14 mouse cellular contexts compared by ENCODE assay signal in genomic region chr5:50050037-50050436, GRCm38 (mm10). TPM values are rescaled to one million over a fixed set of nuclear protein-coding genes. Genes with fewer than 3 reads are reported as not detected.
DNase-seq lines count a peak whose midpoint lies in the region; ATAC-seq lines count a peak whose summit lies in the region.
"Had no signal": no experiment of that assay in that cellular context is flagged by ENCODE, and none has a peak within 500 bp of the region (broad histone marks: within the 10 kb centered on the region; RNA-seq: fewer than 3 reads in every experiment).

No protein-coding gene starts in this region.

- peak; percentile 48 for DNase-seq in intestine, embryonic 14.5 days (ENCODE audit: low spot score)
- DNase-seq in layer of hippocampus, adult 8-10 months (ENCODE audit: low spot score in 2 of 2), result no peak
- no peak for DNase-seq in gastrocnemius, postnatal 36 days
- DNase-seq: kidney, adult 11 months; kidney, postnatal 36 days; right cerebral cortex, postnatal 25 days had no signal

- H3K4me1 ChIP-seq in intestine, embryonic 14.5 days (replicated peaks; ENCODE audit: control insufficient read depth, insufficient read depth, low read length), result peaks cover 21% of the 10 kb centered on the region; the same call in 1 of the 2 replicates
- peaks cover 14% of the 10 kb centered on the region; the same call in 1 of the 2 replicates for H3K4me1 ChIP-seq in intestine, embryonic 15.5 days (replicated peaks)
- H3K4me1 ChIP-seq in neural tube, embryonic 12.5 days, result peaks cover 28% of the 10 kb centered on the region
- H3K4me1 ChIP-seq in neural tube, embryonic 15.5 days, result peaks cover 21% of the 10 kb centered on the region
- H3K4me1 ChIP-seq in forebrain, embryonic 16.5 days (replicated peaks; ENCODE audit: control insufficient read depth, insufficient read depth, low read length), result peaks cover 20% of the 10 kb centered on the region

- H3K4me3 ChIP-seq in intestine, embryonic 14.5 days (ENCODE audit: low read depth, low read length), result no peak overlapping the region
- H3K4me3 ChIP-seq in intestine, embryonic 15.5 days (replicated peaks), result no peak overlapping the region
- H3K4me3 ChIP-seq in neural tube, embryonic 12.5 days, result no peak overlapping the region
- H3K4me3 ChIP-seq in neural tube, embryonic 15.5 days (replicated peaks), result no peak overlapping the region
- H3K4me3 ChIP-seq in forebrain, embryonic 16.5 days (replicated peaks; ENCODE audit: low read length), result no peak overlapping the region
- H3K4me3 ChIP-seq: limb, embryonic 15.5 days had no signal

- H3K9ac ChIP-seq in intestine, embryonic 14.5 days (ENCODE audit: low read length), result no peak overlapping the region
- H3K9ac ChIP-seq in intestine, embryonic 15.5 days, result no peak overlapping the region
- no peak overlapping the region for H3K9ac ChIP-seq in neural tube, embryonic 12.5 days
- no peak overlapping the region for H3K9ac ChIP-seq in neural tube, embryonic 15.5 days (replicated peaks)
- no peak overlapping the region for H3K9ac ChIP-seq in forebrain, embryonic 16.5 days (replicated peaks; ENCODE audit: low read depth, low read length)
- H3K9ac ChIP-seq: limb, embryonic 15.5 days had no signal

- no peak for ATAC-seq in intestine, embryonic 14.5 days (replicated peaks; ENCODE audit: low FRiP score, low TSS enrichment, low read depth)
- no peak for ATAC-seq in intestine, embryonic 15.5 days
- peak; percentile 54 for ATAC-seq in neural tube, embryonic 12.5 days (ENCODE audit: low FRiP score, low read depth)
- no peak for ATAC-seq in neural tube, embryonic 15.5 days (ENCODE audit: low FRiP score)
- ATAC-seq in forebrain, embryonic 16.5 days, result peak; percentile 34; the same call in 1 of the 2 replicates
- ATAC-seq: CD4-positive, CD25-positive, alpha-beta regulatory T cell, adult 4 months had no signal

- 41% methylated on average over 3 of the region's 3 CpGs for WGBS in intestine, embryonic 14.5 days
- WGBS in intestine, embryonic 15.5 days, result 41% methylated on average over 3 of the region's 3 CpGs
- WGBS in neural tube, embryonic 12.5 days, result 28% methylated on average over 3 of the region's 3 CpGs
- WGBS in neural tube, embryonic 15.5 days, result 23% methylated on average over 3 of the region's 3 CpGs
- WGBS in forebrain, embryonic 16.5 days, result 25% methylated on average over 3 of the region's 3 CpGs

- H3K9me3 ChIP-seq in intestine, embryonic 14.5 days (ENCODE audit: control insufficient read depth, low read length), result no peaks in the 10 kb centered on the region
- no peaks in the 10 kb centered on the region for H3K9me3 ChIP-seq in intestine, embryonic 15.5 days
- no peaks in the 10 kb centered on the region for H3K9me3 ChIP-seq in neural tube, embryonic 12.5 days
- no peaks in the 10 kb centered on the region for H3K9me3 ChIP-seq in neural tube, embryonic 15.5 days (replicated peaks)
- no peaks in the 10 kb centered on the region for H3K9me3 ChIP-seq in forebrain, embryonic 16.5 days (ENCODE audit: control insufficient read depth, low read length)
- H3K9me3 ChIP-seq: limb, embryonic 15.5 days had no signal

- no peaks in the 10 kb centered on the region for H3K27me3 ChIP-seq in intestine, embryonic 14.5 days (replicated peaks; ENCODE audit: control insufficient read depth, insufficient read depth, low read length)
- no peaks in the 10 kb centered on the region for H3K27me3 ChIP-seq in intestine, embryonic 15.5 days (replicated peaks)
- no peaks in the 10 kb centered on the region for H3K27me3 ChIP-seq in neural tube, embryonic 12.5 days (replicated peaks)
- H3K27me3 ChIP-seq in neural tube, embryonic 15.5 days (replicated peaks), result no peaks in the 10 kb centered on the region
- no peaks in the 10 kb centered on the region for H3K27me3 ChIP-seq in forebrain, embryonic 16.5 days (replicated peaks; ENCODE audit: control insufficient read depth, insufficient read depth, low read length)
- H3K27me3 ChIP-seq: limb, embryonic 15.5 days had no signal

- H3K27ac ChIP-seq in intestine, embryonic 14.5 days (ENCODE audit: low read depth), result no peak overlapping the region
- no peak overlapping the region for H3K27ac ChIP-seq in intestine, embryonic 15.5 days
- no peak overlapping the region for H3K27ac ChIP-seq in neural tube, embryonic 12.5 days
- H3K27ac ChIP-seq in neural tube, embryonic 15.5 days (replicated peaks), result no peak overlapping the region
- no peak overlapping the region for H3K27ac ChIP-seq in forebrain, embryonic 16.5 days (ENCODE audit: low read length)
- H3K27ac ChIP-seq: limb, embryonic 15.5 days had no signal

- H3K36me3 ChIP-seq in intestine, embryonic 14.5 days (ENCODE audit: control insufficient read depth, insufficient read depth, low read length), result 0 out of 2 replicates have a peak, but pooled peaks cover 3% of the 10 kb centered on the region
- H3K36me3 ChIP-seq in intestine, embryonic 15.5 days, result no peaks in the 10 kb centered on the region
- H3K36me3 ChIP-seq in neural tube, embryonic 12.5 days, result no peaks in the 10 kb centered on the region
- H3K36me3 ChIP-seq in neural tube, embryonic 15.5 days, result no peaks in the 10 kb centered on the region
- H3K36me3 ChIP-seq in forebrain, embryonic 16.5 days (ENCODE audit: control insufficient read depth, insufficient read depth), result no peaks in the 10 kb centered on the region
- H3K36me3 ChIP-seq: G1E had no signal

- intact Hi-C loops in gastrocnemius, postnatal 36 days (cut with DNase I), result no loop called here

- H3K4me2 ChIP-seq in intestine, embryonic 14.5 days (ENCODE audit: low read length), result no peak overlapping the region
- H3K4me2 ChIP-seq in intestine, embryonic 15.5 days (replicated peaks), result no peak overlapping the region
- no peak overlapping the region for H3K4me2 ChIP-seq in neural tube, embryonic 12.5 days (replicated peaks)
- no peak overlapping the region for H3K4me2 ChIP-seq in neural tube, embryonic 15.5 days
- no peak overlapping the region for H3K4me2 ChIP-seq in forebrain, embryonic 16.5 days (ENCODE audit: low read length)
- H3K4me2 ChIP-seq: heart, embryonic 11.5 days; limb, embryonic 15.5 days had no signal

RNA-seq across cellular contexts. Expression of gene Adgra3, which starts 8.8 kb away (rescaled TPM):
- 32.8 and 34.9 TPM in 2 replicates for polyA plus RNA-seq in intestine, embryonic 14.5 days (2014; fragmentation: Nextera tagmentation; extraction: Ambion mirVana)
- polyA plus RNA-seq in intestine, embryonic 15.5 days (2015; fragmentation: Nextera tagmentation; extraction: Ambion mirVana), result 19.3 and 19.4 TPM in 2 replicates
- polyA plus RNA-seq in neural tube, embryonic 12.5 days (2016; fragmentation: Nextera tagmentation; extraction: Ambion mirVana), result 38.3 and 45.4 TPM in 2 replicates
- polyA plus RNA-seq in neural tube, embryonic 15.5 days (2015; fragmentation: Nextera tagmentation; extraction: Ambion mirVana), result 12.1 and 13.8 TPM in 2 replicates
- polyA plus RNA-seq in forebrain, embryonic 16.5 days (2015; fragmentation: Nextera tagmentation; extraction: Ambion mirVana), result 18.5 and 19.6 TPM in 2 replicates
- total RNA-seq in layer of hippocampus, adult 8-10 months (2022), result 10 to 100 TPM; 17.4 to 28.1 (median 20.3) TPM
- 10 to 100 TPM; 12.6 TPM for total RNA-seq in gastrocnemius, postnatal 36 days (2021)
- polyA plus RNA-seq: CD4-positive, CD25-positive, alpha-beta regulatory T cell, adult 4 months; G1E had no signal

Comparison
In these comparisons a context has a peak if more than half of its experiments do, and no peak if none do; other contexts are left out.
1. ATAC-seq: peak in neural tube, embryonic 12.5 days (single experiment) and forebrain, embryonic 16.5 days (single experiment); none in intestine, embryonic 14.5 days (single experiment), intestine, embryonic 15.5 days (single experiment) and neural tube, embryonic 15.5 days (single experiment).